Mouse (Mus musculus) embryo, embryonic 10.5 days (tissue): ENCODE results near the gene Olfr594.
"Not testable (repeated sequence)": the region's sequence is repeated elsewhere in the genome, so short reads cannot be mapped to it uniquely, and the experiment has no call there.

Experiments
- DNase-seq: peaks from one replicate; pipeline ENCODE4 v3.0.0-alpha.2; 2015; ENCODE audit warnings: low spot score

The Olfr594 gene

DNA sequence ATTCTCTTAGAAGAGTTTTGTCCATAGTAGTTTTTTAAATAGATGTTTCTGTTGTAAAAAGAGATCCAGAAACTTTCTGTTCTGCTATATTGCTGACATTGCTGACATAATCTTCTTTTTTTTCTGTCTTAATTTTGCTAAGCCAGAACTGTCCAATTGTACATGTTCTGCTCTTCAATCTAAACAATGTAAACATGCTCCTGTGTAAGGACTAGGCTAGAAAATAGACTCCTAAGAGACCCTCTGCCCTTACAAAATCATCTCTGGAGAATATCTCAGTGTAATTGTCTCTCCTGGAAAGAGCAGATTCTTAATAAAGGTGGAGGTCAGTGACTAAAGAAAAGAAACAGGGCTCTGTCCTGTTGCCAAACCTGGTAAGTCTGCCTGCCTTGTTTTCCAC, at the start of gene Olfr594:
Gene Olfr594, plus strand, starts transcription at position 301 of the 400 bp plus-strand sequence.
- DNase-seq, result no peak

DNA sequence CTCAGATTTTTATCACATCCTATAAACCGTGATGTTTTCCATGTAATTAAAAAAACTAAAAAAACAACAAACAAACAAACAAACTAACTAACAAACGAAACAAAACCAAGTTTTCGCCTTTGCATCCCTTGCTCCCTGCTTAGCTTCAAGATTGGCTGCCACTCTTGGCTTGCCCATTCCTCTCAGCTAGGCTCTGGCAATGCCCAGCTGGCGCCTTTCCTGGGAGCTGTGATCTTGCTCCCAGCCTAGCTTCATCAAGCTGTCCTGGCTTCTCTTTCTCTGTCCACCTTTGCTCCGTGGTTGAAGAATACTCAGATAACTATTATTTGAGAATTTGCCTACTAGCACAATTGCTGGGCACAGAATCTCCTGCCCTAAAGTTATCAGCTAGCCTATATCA, 47.1 kb upstream of the Olfr594 start:
- no peak for DNase-seq

DNA sequence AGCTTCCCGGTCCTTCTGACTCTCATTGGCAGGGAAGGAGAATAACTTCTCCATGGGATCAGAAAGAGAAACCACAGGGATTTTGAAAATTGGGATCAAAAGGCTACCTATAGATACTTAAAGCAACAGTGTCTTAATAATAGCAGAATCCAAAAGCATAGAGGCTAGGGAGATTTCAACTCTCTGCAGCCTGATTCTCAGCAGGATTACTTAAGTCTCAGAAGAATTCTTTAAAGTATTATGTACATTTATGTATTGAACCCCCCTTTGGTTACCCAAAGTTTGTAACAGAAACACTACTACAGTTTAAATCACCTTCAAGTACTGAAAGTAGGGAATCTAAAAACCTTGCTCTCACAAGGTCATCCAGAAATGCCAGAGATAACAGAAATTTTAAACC, 38.6 kb upstream of the Olfr594 start, which contains the start of gene Olfr591:
Gene Olfr591, minus strand, starts transcription at position 101 of the 400 bp plus-strand sequence.
- no peak for DNase-seq

DNA sequence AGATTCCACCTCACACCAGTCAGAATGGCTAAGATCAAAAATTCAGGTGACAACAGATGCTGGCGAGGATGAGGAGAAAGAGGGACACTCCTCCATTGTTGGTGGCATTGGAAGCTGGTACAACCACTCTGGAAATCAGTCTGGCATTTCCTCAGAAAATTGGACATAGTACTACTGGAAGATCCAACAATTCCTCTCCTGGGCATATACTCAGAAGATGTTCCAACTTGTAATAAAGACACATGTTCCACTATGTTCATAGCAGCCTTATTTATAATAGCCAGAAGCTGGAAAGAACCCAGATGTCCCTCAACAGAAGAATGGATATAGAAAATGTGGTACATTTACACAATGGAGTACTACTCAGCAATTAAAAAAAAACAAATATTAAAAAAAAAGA, 32.3 kb upstream of the Olfr594 start, which contains the start of gene Olfr592:
Gene Olfr592, plus strand, starts transcription at position 301 of the 400 bp plus-strand sequence.
- DNase-seq, result not testable (repeated sequence)

DNA sequence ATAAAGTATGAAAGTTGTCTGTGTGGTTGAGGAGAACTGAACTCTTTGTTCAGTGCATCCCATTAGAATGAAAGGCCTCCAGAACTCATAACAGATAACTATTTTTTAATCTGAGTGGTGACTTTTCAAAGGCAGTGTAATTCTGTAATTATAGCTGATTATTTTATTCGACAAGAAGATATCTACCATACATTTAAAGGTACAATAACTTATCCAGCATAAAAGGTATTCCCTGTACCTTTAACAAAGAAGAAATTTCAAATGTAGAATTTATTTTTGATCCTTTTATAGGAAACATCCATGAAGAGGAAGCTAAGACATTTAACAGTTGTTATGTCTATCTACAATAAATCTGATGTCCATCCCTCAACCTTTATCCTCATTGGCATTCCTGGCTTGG, 5.2 kb upstream of the Olfr594 start, which contains the start of gene Olfr593:
Gene Olfr593, plus strand, starts transcription at position 301 of the 400 bp plus-strand sequence.
- DNase-seq, result no peak

DNA sequence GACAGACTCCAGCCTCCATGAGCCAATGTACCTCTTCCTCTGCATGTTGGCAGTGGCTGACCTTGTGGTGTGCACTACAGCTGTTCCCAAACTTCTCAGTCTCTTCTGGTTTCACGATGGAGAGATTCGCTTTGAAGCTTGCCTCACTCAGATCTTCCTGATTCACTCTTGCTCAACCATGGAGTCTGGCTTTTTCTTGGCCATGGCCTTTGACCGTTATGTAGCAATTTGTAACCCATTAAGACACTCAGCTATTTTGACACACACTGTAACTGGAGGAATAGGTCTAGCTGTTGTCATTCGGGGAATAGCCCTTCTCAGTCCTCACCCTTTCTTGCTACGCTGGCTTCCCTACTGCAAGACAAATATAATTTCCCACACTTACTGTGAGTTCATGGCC, 4.7 kb upstream of the Olfr594 start:
- DNase-seq, result not testable (repeated sequence)

DNA sequence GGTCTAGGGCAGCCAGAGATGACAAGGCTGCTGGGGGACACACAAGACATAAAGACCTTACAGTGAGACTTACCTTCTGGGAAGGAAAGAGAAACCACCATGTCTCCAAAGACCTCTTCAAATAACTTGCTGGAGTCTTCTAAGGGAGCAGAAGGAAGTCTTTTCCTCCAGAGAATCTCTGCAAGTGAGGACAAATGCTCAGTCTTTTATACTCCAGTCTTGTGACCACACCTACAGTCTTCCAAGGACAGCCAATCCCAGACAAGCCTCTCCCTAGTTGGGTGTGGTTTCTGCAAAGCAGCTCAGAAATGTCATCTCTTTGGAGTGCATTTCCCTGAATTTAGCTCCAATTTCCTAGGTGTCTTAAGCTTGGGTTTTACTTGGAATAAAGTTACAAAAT, 35.6 kb downstream of the Olfr594 start, which contains the start of gene Usp17ld:
Gene Usp17ld, minus strand, starts transcription at position 101 of the 400 bp plus-strand sequence.
- not testable (repeated sequence) for DNase-seq
